Mouse (Mus musculus) spleen, adult 2 months (tissue): ENCODE data around the gene Cybb.

Experiments
- CTCF ChIP-seq: fragments of 200-500 bp; IDR thresholded peaks from 2 replicates; pipeline ENCODE4 v1.5.1; 2011; ENCODE audit warnings: mild to moderate bottlenecking, inconsistent platforms; ENCODE audit not compliant: insufficient read depth, insufficient read length, insufficient replicate concordance; ENCODE audit errors: extremely low read depth
- POLR2A ChIP-seq: fragments of 200-500 bp; IDR thresholded peaks from 2 replicates; pipeline ENCODE4 v1.6.1; 2011; ENCODE audit warnings: low read depth, low read length, inconsistent platforms

DNA sequence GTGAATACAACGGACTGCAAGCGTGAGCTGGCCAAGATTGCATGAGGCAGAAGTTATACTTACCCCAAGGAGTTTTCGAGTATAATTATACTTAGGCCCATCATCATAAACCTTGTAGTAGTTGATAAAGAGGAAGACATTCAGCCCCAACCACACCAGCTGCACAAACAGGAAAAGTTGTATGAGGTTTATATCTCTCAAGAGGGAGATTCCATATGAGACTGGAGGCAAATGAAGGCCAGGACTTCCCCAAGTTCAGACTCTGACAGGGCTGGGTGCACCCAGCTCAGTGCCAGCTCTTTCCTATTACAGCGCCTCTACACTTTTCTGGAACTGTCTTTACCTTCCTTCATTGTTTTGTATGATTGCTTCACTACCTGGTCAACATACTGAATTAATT lies 20.6 kb downstream of the Cybb start:
- TF ChIP-seq CTCF (no peak), POLR2A (no peak)
